Mouse (Mus musculus) spleen, adult 2 months (tissue): Measurements from ENCODE around the gene Krtdap. TPM values are rescaled to one million over a fixed set of nuclear protein-coding genes. Genes with fewer than 3 reads are reported as not detected.
"Not testable (repeated sequence)": the region's sequence is repeated elsewhere in the genome, so short reads cannot be mapped to it uniquely, and the experiment has no call there.

Experiments used
- DNase-seq, 2 experiments: peaks; one replicate each; pipeline versions ENCODE4 v3.0.0 to v3.0.0-alpha.2; 2012 to 2021; ENCODE audit warnings: low spot score in 2 of 2, low read depth in 1 of 2
- H3K27ac ChIP-seq: fragments of 200-500 bp; 2 replicates; pipeline ENCODE4 v1.5.1; 2012; ENCODE audit warnings: low read length, inconsistent platforms; ENCODE audit not compliant: insufficient read depth
- H3K27me3 ChIP-seq: fragments of 200-500 bp; 2 replicates; pipeline ENCODE4 v1.6.1; 2012; ENCODE audit warnings: mild to moderate bottlenecking, moderate library complexity, low read length, inconsistent platforms; ENCODE audit not compliant: control insufficient read depth, insufficient read depth
- H3K36me3 ChIP-seq: fragments of 200-500 bp; 2 replicates; pipeline ENCODE4 v1.6.1; 2012; ENCODE audit warnings: mild to moderate bottlenecking, low read length, inconsistent platforms; ENCODE audit not compliant: control insufficient read depth, insufficient read depth
- H3K4me1 ChIP-seq: fragments of 200-500 bp; 2 replicates; pipeline ENCODE4 v1.6.1; 2011; ENCODE audit warnings: inconsistent platforms; ENCODE audit not compliant: control insufficient read depth, insufficient read depth, insufficient read length
- H3K4me3 ChIP-seq: fragments of 200-500 bp; 2 replicates; pipeline ENCODE4 v1.5.1; 2011; ENCODE audit warnings: mild to moderate bottlenecking, inconsistent platforms; ENCODE audit not compliant: insufficient read depth, insufficient read length; ENCODE audit errors: extremely low read depth
- CTCF ChIP-seq: fragments of 200-500 bp; IDR thresholded peaks from 2 replicates; pipeline ENCODE4 v1.5.1; 2011; ENCODE audit warnings: mild to moderate bottlenecking, inconsistent platforms; ENCODE audit not compliant: insufficient read depth, insufficient read length, insufficient replicate concordance; ENCODE audit errors: extremely low read depth
- POLR2A ChIP-seq: fragments of 200-500 bp; IDR thresholded peaks from 2 replicates; pipeline ENCODE4 v1.6.1; 2011; ENCODE audit warnings: low read depth, low read length, inconsistent platforms
- WGBS: fragments of 180-500 bp; shearing (Covaris S2); methylation state at CpG from one replicate; pipeline ENCODE4 v1.1.7; 2018; 5-methylcytosine and 5-hydroxymethylcytosine counted together
- polyA plus RNA-seq: library from polyadenylated mRNA; depleted of rRNA; stranded (reverse); fragments of >200 nt; gene quantifications from 2 replicates; pipeline ENCODE4 v1.2.3, GENCODE M21; 2012; rRNA removed

Gene Krtdap
- not detected in 2 replicates for polyA plus RNA-seq

DNA sequence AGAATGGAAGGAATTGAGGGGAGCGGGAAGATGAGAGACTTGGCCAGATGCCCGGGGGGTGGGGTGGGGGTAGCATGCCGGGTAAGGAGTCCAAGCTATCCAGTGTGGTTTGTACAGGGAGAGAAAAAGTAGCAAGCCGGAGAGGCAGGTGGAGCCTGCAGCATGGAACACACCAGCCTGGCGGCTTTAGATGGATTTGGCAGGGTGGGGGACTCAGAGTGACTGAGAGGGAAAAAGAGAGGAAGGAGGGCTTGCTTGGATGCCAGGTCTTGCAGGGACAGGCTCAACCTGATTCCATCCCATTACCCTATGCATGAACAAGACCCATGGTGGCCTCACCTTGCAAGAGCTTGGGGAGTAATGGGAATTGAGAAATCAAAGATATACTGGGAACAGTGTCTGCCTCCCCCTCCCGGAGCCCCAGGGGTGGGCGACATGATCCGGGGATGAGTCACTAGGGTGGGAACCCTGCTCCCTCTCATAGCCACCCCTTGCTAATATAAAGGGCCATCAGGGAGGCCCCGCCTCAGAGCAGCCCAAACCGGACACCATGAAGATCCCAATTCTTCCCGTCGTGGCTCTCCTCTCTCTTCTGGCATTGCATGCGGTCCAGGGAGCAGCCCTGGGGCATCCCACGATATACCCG, at the start of gene Krtdap:
Krtdap (plus strand) TSS at position 520 of the 646 bp plus-strand sequence.
- Histone ChIP-seq H3K4me1 (no peaks in the 10 kb centered on the region), H3K27ac (no peak within 1 kb of the TSS), H3K36me3 (no peaks in the 10 kb centered on the region), H3K27me3 (no peaks in the 10 kb centered on the region), H3K4me3 (no peak within 1 kb of the TSS)
- 77% methylated on average over 15 of the region's 15 CpGs for WGBS
- no peak for TF ChIP-seq CTCF
- no peak for TF ChIP-seq POLR2A
- no peak for DNase-seq

DNA sequence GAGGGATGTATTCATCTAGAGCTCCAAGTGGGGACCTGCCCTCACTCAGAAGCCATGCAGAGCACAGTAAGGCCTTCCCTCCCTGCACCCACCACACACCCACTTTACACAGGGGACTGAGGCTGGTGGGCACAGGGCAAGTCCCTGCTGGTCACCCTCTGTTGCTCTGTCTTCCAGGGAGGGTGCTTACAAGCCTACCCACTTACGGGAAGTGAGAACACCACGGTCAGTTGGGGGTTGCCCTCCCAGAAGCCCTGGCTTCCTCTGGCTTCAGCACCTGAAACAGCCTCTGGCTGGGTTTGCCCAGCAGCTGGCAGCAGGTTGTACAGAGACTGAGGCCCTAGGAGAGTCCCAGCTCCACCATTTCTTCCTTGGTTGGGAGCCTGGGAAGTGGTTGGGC, 45.1 kb upstream of the Krtdap start:
- H3K27me3 ChIP-seq, H3K36me3 ChIP-seq, H3K27ac ChIP-seq, H3K4me3 ChIP-seq, H3K4me1 ChIP-seq: not testable (repeated sequence)
- WGBS, result 22% methylated on average over 2 of the region's 2 CpGs
- peak in 1 of 2 experiments; percentile 30 for DNase-seq

DNA sequence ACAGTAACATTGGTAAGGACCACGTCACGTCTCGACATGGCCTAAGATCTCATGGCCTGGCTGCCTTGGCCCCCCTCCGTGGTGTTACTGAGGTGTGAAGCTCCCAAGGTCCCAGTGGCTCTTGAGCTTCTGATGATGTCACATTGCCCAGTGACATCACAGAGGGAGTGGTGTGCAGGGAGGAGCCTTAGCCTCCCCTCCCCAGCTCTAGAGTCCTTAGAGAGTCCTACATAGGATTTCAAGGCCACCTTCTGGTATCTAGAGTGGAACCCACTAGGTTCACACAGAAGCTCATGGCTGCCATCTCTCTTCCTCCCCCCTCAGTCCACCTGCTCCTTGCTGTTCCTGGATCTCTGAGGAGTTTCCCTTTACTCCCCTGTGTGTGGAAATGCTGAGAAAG, 44.1 kb upstream of the Krtdap start, which contains the start of gene Gapdhs:
Gapdhs (minus strand) TSS at position 65 of the 400 bp plus-strand sequence.
- 85% methylated on average over 3 of the region's 4 CpGs for WGBS
- not testable (repeated sequence) for H3K36me3 ChIP-seq, H3K27me3 ChIP-seq, H3K4me3 ChIP-seq, DNase-seq, H3K27ac ChIP-seq, H3K4me1 ChIP-seq

- no peaks in the 10 kb centered on the region for H3K36me3 ChIP-seq
- 60% methylated on average over 4 of the region's 4 CpGs for WGBS
- no peak overlapping the region for H3K4me3 ChIP-seq
- H3K4me1 ChIP-seq, result peaks cover 4% of the 10 kb centered on the region; the same call in 1 of the 2 replicates
- DNase-seq, result no peak
- H3K27me3 ChIP-seq, result no peaks in the 10 kb centered on the region
- H3K27ac ChIP-seq, result no peak overlapping the region
- TF ChIP-seq POLR2A, result no peak
- no peak for TF ChIP-seq CTCF
These were observed 43.6 kb upstream of the Krtdap start for GRCm38 (mm10) chr7:30744022-30744598.

DNA sequence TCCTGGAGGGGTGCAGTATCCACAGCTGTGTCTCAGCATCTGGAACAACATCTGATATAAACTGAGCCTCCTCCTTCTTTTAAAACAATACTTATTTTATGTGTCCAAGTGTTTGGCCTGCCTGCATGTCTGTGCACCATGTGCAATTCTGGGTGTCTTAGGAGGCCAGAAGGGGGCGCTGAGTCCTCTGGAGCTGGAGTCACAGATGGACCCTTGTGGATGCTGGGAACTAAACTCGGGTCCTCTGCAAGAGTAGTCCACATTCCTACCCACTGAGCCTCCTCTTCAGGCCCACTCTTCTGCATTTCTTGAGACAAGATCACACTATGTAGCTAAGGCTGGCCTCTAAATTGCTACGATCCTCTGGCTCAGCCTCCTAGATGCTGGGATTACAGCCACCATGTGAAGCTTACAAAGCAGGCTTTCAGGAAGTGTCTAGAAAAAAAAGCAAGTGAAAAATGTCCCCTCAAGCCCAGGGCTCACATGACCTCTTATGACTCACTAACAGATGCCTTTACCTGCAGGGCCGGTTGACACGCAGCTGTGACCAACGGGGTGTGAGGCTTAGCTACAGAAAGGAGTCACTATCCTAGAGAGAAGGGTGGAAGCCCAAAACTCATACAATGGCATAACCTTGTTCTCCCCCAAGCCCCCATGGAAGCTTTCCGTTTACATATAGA, 40.0 kb upstream of the Krtdap start:
- H3K27me3 ChIP-seq, result no peaks in the 10 kb centered on the region
- DNase-seq, result no peak
- TF ChIP-seq CTCF (no peak), POLR2A (no peak)
- H3K4me3 ChIP-seq, result no peak overlapping the region
- no peaks in the 10 kb centered on the region for H3K36me3 ChIP-seq
- 77% methylated on average over 7 of the region's 7 CpGs for WGBS
- no peak overlapping the region for H3K27ac ChIP-seq
- no peaks in the 10 kb centered on the region for H3K4me1 ChIP-seq

DNA sequence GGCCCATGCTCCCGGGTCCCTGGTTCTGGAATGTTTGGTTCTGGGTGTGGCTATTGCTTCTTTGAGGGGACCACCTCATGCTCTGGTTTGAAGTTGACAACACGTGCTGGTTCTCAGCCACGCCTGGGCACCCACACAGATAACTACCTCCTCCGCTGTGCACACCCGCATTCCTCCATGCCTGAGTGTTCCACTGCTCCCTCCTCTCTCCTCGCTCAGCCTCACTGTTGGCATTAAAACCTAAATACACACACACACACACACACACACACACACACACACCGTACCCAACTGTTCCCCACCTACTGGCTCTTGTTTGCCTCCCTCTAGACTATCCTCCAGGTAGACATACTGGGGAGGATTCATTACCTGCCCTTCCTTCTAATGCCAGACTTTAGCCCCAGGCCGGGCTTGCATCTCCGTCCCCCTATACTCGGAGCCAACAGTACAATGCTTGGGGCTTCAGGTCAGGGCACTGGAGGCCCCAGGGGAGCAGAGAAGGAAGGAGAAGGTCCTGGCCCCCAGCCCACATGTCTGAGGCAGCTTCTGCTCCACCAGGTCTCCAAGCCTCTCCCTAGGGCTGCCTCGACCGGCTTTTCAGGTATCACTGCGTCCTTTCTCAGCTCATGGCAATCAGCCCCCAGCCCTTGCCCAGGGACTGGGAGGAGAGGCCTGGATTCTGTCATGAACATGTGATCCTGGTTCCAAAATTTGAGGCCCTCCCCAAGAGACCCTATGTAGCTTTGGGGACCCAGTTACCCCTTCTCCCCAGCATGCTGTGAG, 37.7 kb upstream of the Krtdap start:
- 88% methylated on average over 13 of the region's 13 CpGs for WGBS
- Histone ChIP-seq H3K27ac (no peak overlapping the region), H3K27me3 (no peaks in the 10 kb centered on the region), H3K4me3 (no peak overlapping the region), H3K4me1 (no peaks in the 10 kb centered on the region), H3K36me3 (no peaks in the 10 kb centered on the region)
- TF ChIP-seq POLR2A (no peak), CTCF (no peak)
- no peak for DNase-seq
